7 mouse cellular contexts compared by ENCODE assay signal in genomic region chr12:87199973-87200586, GRCm38 (mm10). TPM values are rescaled to one million over a fixed set of nuclear protein-coding genes. Genes with fewer than 3 reads are reported as not detected.
DNase-seq lines count a peak whose midpoint lies in the region; ATAC-seq and TF ChIP-seq lines count a peak whose summit lies in the region.

TSS of gene Tmed8 (minus strand) at chr12:87200454.

- peak within 1 kb of the TSS; percentile 92 for H3K4me3 ChIP-seq in embryonic facial prominence, embryonic 10.5 days
- H3K4me3 ChIP-seq in kidney, adult 2 months (ENCODE audit: insufficient read depth, low read depth, low read length), result peak within 1 kb of the TSS; percentile 89
- peak within 1 kb of the TSS; percentile 75 for H3K4me3 ChIP-seq in limb, embryonic 11.5 days (ENCODE audit: low read depth, low read length)
- peak within 1 kb of the TSS; percentile 82 for H3K4me3 ChIP-seq in midbrain, embryonic 13.5 days (replicated peaks)
- H3K4me3 ChIP-seq in small intestine, adult 2 months (ENCODE audit: low read depth, low read length), result peak within 1 kb of the TSS; percentile 84

- H3K36me3 ChIP-seq in embryonic facial prominence, embryonic 10.5 days (replicated peaks), result no peaks in the 10 kb centered on the region
- no peaks in the 10 kb centered on the region for H3K36me3 ChIP-seq in kidney, adult 2 months (ENCODE audit: control insufficient read depth, insufficient read depth, low read length)
- H3K36me3 ChIP-seq in limb, embryonic 11.5 days (ENCODE audit: control insufficient read depth, insufficient read depth, low read length), result no peaks in the 10 kb centered on the region
- no peaks in the 10 kb centered on the region for H3K36me3 ChIP-seq in midbrain, embryonic 13.5 days
- H3K36me3 ChIP-seq in small intestine, adult 2 months (ENCODE audit: control insufficient read depth, insufficient read depth, low read length), result no peaks in the 10 kb centered on the region

- under 1% methylated on average over 70 of the region's 70 CpGs for WGBS in embryonic facial prominence, embryonic 10.5 days
- under 1% methylated on average over 69 of the region's 70 CpGs for WGBS in kidney, adult 2 months
- 1% methylated on average over 44 of the region's 70 CpGs for WGBS in limb, embryonic 11.5 days
- WGBS in midbrain, embryonic 13.5 days, result under 1% methylated on average over 52 of the region's 70 CpGs
- WGBS in small intestine, adult 2 months, result under 1% methylated on average over 70 of the region's 70 CpGs

- peak within 1 kb of the TSS; percentile 87 for H3K9ac ChIP-seq in limb, embryonic 11.5 days (ENCODE audit: low read length)
- H3K9ac ChIP-seq in midbrain, embryonic 13.5 days (replicated peaks), result peak within 1 kb of the TSS; percentile 96

- no peaks in the 10 kb centered on the region; the same call in 1 of the 2 replicates for H3K27me3 ChIP-seq in embryonic facial prominence, embryonic 10.5 days (replicated peaks; ENCODE audit: low read depth, poor library complexity, severe bottlenecking)
- no peaks in the 10 kb centered on the region for H3K27me3 ChIP-seq in kidney, adult 2 months (replicated peaks; ENCODE audit: control insufficient read depth, insufficient read depth, low read length)
- H3K27me3 ChIP-seq in limb, embryonic 11.5 days (ENCODE audit: control insufficient read depth, insufficient read depth, low read length), result no peaks in the 10 kb centered on the region
- 0 out of 2 replicates have a peak, but pooled peaks cover 6% of the 10 kb centered on the region for H3K27me3 ChIP-seq in midbrain, embryonic 13.5 days
- no peaks in the 10 kb centered on the region; the same call in 1 of the 2 replicates for H3K27me3 ChIP-seq in small intestine, adult 2 months (ENCODE audit: control insufficient read depth, insufficient read depth, low read length)

- ATAC-seq in limb, embryonic 11.5 days (ENCODE audit: insufficient number of reproducible peaks, low FRiP score, low TSS enrichment, low read depth), result peak; percentile 92
- ATAC-seq in midbrain, embryonic 13.5 days, result peak; percentile 98

- peak within 1 kb of the TSS; percentile 95 for H3K4me2 ChIP-seq in limb, embryonic 11.5 days (ENCODE audit: low read depth, severe bottlenecking)
- peak within 1 kb of the TSS; percentile 81 for H3K4me2 ChIP-seq in midbrain, embryonic 13.5 days (replicated peaks)

- peak; percentile 86 for DNase-seq in adrenal gland, postnatal 10 days
- peak; percentile 89 for DNase-seq in embryonic facial prominence, embryonic 10.5 days (ENCODE audit: low spot score)
- DNase-seq in heart, adult 18-20 months, result peak; percentile 82 to 83
- peak; percentile 84 for DNase-seq in kidney, adult 2 months
- peak; percentile 77 for DNase-seq in limb, embryonic 11.5 days (ENCODE audit: low spot score)

- H3K4me1 ChIP-seq in embryonic facial prominence, embryonic 10.5 days, result peaks cover 33% of the 10 kb centered on the region
- peaks cover 8% of the 10 kb centered on the region; the same call in 1 of the 2 replicates for H3K4me1 ChIP-seq in kidney, adult 2 months (ENCODE audit: control insufficient read depth, insufficient read depth, low read length)
- H3K4me1 ChIP-seq in limb, embryonic 11.5 days (ENCODE audit: control insufficient read depth, insufficient read depth, low read length), result no peaks in the 10 kb centered on the region
- H3K4me1 ChIP-seq in midbrain, embryonic 13.5 days (replicated peaks), result peaks cover 22% of the 10 kb centered on the region
- H3K4me1 ChIP-seq in small intestine, adult 2 months (ENCODE audit: control insufficient read depth, insufficient read depth, insufficient read length, low read length), result no peaks in the 10 kb centered on the region

- no peak for TF ChIP-seq POLR2A in kidney, adult 2 months (IDR thresholded peaks at IDR 0.05; ENCODE audit: low read depth, low read length)
- no peak for TF ChIP-seq POLR2A in small intestine, adult 2 months (IDR thresholded peaks at IDR 0.05; ENCODE audit: low read depth, low read length)

- no peaks in the 10 kb centered on the region for H3K9me3 ChIP-seq in embryonic facial prominence, embryonic 10.5 days
- no peaks in the 10 kb centered on the region for H3K9me3 ChIP-seq in limb, embryonic 11.5 days (ENCODE audit: control insufficient read depth, low read length)
- H3K9me3 ChIP-seq in midbrain, embryonic 13.5 days, result no peaks in the 10 kb centered on the region

- no peak for TF ChIP-seq CTCF in kidney, adult 2 months (conservative IDR thresholded peaks at IDR 0.05; ENCODE audit: insufficient read depth, insufficient read length, low read depth, low read length)
- no peak for TF ChIP-seq CTCF in small intestine, adult 2 months (IDR thresholded peaks at IDR 0.05; ENCODE audit: extremely low read depth, insufficient read length, insufficient replicate concordance, low read depth, low read length)

- H3K27ac ChIP-seq in embryonic facial prominence, embryonic 10.5 days (replicated peaks), result peak within 1 kb of the TSS; percentile 90
- peak within 1 kb of the TSS; percentile 29 for H3K27ac ChIP-seq in kidney, adult 2 months (ENCODE audit: insufficient read depth, low read depth, low read length)
- 0 out of 2 replicates have a peak within 1 kb of the TSS, but pooled peaks have one; percentile 21 for H3K27ac ChIP-seq in limb, embryonic 11.5 days (replicated peaks; ENCODE audit: low read depth, low read length)
- H3K27ac ChIP-seq in midbrain, embryonic 13.5 days, result peak within 1 kb of the TSS; percentile 93
- no peak within 1 kb of the TSS for H3K27ac ChIP-seq in small intestine, adult 2 months (ENCODE audit: insufficient read depth, low read depth, low read length)

RNA-seq across cellular contexts. Expression of gene Tmed8, which starts in this region (rescaled TPM):
- total RNA-seq in adrenal gland, postnatal 10 days (2021), result 10 to 100 TPM; 17.5 to 19.3 TPM
- 2.7 and 2.9 TPM in 2 replicates for polyA plus RNA-seq in embryonic facial prominence, embryonic 10.5 days (2016; fragmentation: Nextera tagmentation; extraction: Ambion mirVana)
- 1 to 10 TPM; 6.4 to 6.7 TPM for total RNA-seq in heart, adult 18-20 months (2021)
- 6.7 and 7.1 TPM in 2 replicates for polyA plus RNA-seq in kidney, adult 2 months (2012; rRNA removed)
- polyA plus RNA-seq in limb, embryonic 11.5 days (2014; fragmentation: Nextera tagmentation; extraction: Ambion mirVana), result 3.0 and 3.2 TPM in 2 replicates
- polyA plus RNA-seq in midbrain, embryonic 13.5 days (2015; fragmentation: Nextera tagmentation; extraction: Ambion mirVana), result 4.3 and 4.6 TPM in 2 replicates
- polyA plus RNA-seq in small intestine, adult 2 months (2012; rRNA removed), result 0.69 and 0.89 TPM in 2 replicates
